7 mouse cellular contexts compared by ENCODE assay signal in genomic region chr12:109540739-109541539, GRCm38 (mm10). TPM values are rescaled to one million over a fixed set of nuclear protein-coding genes. Genes with fewer than 3 reads are reported as not detected.
DNase-seq lines count a peak whose midpoint lies in the region; ATAC-seq and TF ChIP-seq lines count a peak whose summit lies in the region.

No protein-coding gene starts in this region.

- peak; percentile 59 for DNase-seq in adrenal gland, adult 8-10 months
- DNase-seq in cerebellum, adult 11-12 months, result peak; percentile 89
- DNase-seq in forebrain, postnatal 0 days, result peak; percentile 89
- DNase-seq in heart, postnatal 10 days, result peak; percentile 59 to 62
- DNase-seq in left cerebral cortex, postnatal 10 days (ENCODE audit: extremely low spot score in 1 of 2, low spot score in 2 of 2), result peak; percentile 67 to 76
- DNase-seq in midbrain, embryonic 14.5 days, result peak; percentile 90
- DNase-seq in yolk sac, embryonic 10.5 days (ENCODE audit: low spot score), result peak; percentile 80

- peaks cover under 1% of the 10 kb centered on the region; the same call in 1 of the 2 replicates for H3K36me3 ChIP-seq in forebrain, postnatal 0 days (ENCODE audit: insufficient read depth)
- H3K36me3 ChIP-seq in midbrain, embryonic 14.5 days (ENCODE audit: control insufficient read depth, insufficient read depth, low read length), result peaks cover 2% of the 10 kb centered on the region

- H3K4me2 ChIP-seq in forebrain, postnatal 0 days (ENCODE audit: low read depth), result peak overlapping the region; percentile 49
- peak overlapping the region; percentile 55 for H3K4me2 ChIP-seq in midbrain, embryonic 14.5 days (ENCODE audit: low read length)

- peak; percentile 73 for ATAC-seq in forebrain, postnatal 0 days
- peak; percentile 75; the same call in 1 of the 2 replicates for ATAC-seq in midbrain, embryonic 14.5 days (ENCODE audit: low FRiP score, low TSS enrichment)

- peak overlapping the region; percentile 52 for H3K4me3 ChIP-seq in forebrain, postnatal 0 days (ENCODE audit: low read depth, low read length)
- peak overlapping the region; percentile 48 for H3K4me3 ChIP-seq in midbrain, embryonic 14.5 days (replicated peaks; ENCODE audit: low read depth, low read length)

- no peaks in the 10 kb centered on the region for H3K4me1 ChIP-seq in forebrain, postnatal 0 days (ENCODE audit: insufficient read depth)
- 0 out of 2 replicates have a peak, but pooled peaks cover 1% of the 10 kb centered on the region for H3K4me1 ChIP-seq in midbrain, embryonic 14.5 days (ENCODE audit: control insufficient read depth, insufficient read depth, low read length)

- no peaks in the 10 kb centered on the region for H3K27me3 ChIP-seq in forebrain, postnatal 0 days (ENCODE audit: insufficient read depth, low read length)
- no peaks in the 10 kb centered on the region for H3K27me3 ChIP-seq in midbrain, embryonic 14.5 days (ENCODE audit: control insufficient read depth, insufficient read depth, low read length)

- peak overlapping the region; percentile 88 for H3K27ac ChIP-seq in forebrain, postnatal 0 days (ENCODE audit: low read depth, low read length)
- H3K27ac ChIP-seq in midbrain, embryonic 14.5 days (replicated peaks; ENCODE audit: low read depth, low read length), result peak overlapping the region; percentile 84

- peak overlapping the region; percentile 71 for H3K9ac ChIP-seq in forebrain, postnatal 0 days
- peak overlapping the region; percentile 76 for H3K9ac ChIP-seq in midbrain, embryonic 14.5 days (replicated peaks; ENCODE audit: low read length)

- H3K9me3 ChIP-seq in forebrain, postnatal 0 days (ENCODE audit: low read length), result 0 out of 2 replicates have a peak, but pooled peaks cover 10% of the 10 kb centered on the region
- H3K9me3 ChIP-seq in midbrain, embryonic 14.5 days (ENCODE audit: control insufficient read depth, low read length), result peaks cover 20% of the 10 kb centered on the region

- WGBS in forebrain, postnatal 0 days, result 47% methylated on average over 30 of the region's 30 CpGs
- WGBS in midbrain, embryonic 14.5 days, result 48% methylated on average over 30 of the region's 30 CpGs

- intact Hi-C loops in heart, postnatal 10 days (cut with DNase I), result loop anchor here (5.0 kb wide), 1 partner anchor 104 kb away; no protein-coding TSS in a partner anchor
- intact Hi-C loops in left cerebral cortex, postnatal 10 days (cut with DNase I), result no loop called here

- TF ChIP-seq CTCF in forebrain, postnatal 0 days (IDR thresholded peaks at IDR 0.05; ENCODE audit: low read depth), result no peak

RNA-seq across cellular contexts. Expression of gene Rtl1, which starts 59.2 kb away (rescaled TPM):
- total RNA-seq in adrenal gland, adult 8-10 months (2022), result 1 to 10 TPM; 3.1 to 5.6 (median 4.7) TPM
- total RNA-seq in forebrain, postnatal 0 days (2014; rRNA removed), result 0.23 and 0.57 TPM in 2 replicates
- polyA plus RNA-seq in forebrain, postnatal 0 days (2015; fragmentation: Nextera tagmentation; extraction: Ambion mirVana), result 0.10 and 0.30 TPM in 2 replicates
- under 1 TPM; 0.14 to 0.42 TPM for total RNA-seq in heart, postnatal 10 days (2021)
- total RNA-seq in left cerebral cortex, postnatal 10 days (2021), result under 1 TPM; 0.13 to 0.14 TPM
- 1.2 and 2.0 TPM in 2 replicates for polyA plus RNA-seq in midbrain, embryonic 14.5 days (2014; fragmentation: Nextera tagmentation; extraction: Ambion mirVana)

Comparison
In these comparisons a context has a peak if more than half of its experiments do, and no peak if none do; other contexts are left out.
1. Peak in every context shown above with its lines: DNase-seq, ATAC-seq, H3K4me3 ChIP-seq and H3K27ac ChIP-seq.